Mouse (Mus musculus): Measurements from ENCODE around the gene Glce. TPM values are rescaled to one million over a fixed set of nuclear protein-coding genes. Genes with fewer than 3 reads are reported as not detected.

The Glce gene
- polyA plus RNA-seq, 1 experiment from 2014 or later = 19.5 TPM

GRCm38 (mm10) chr9:62118754-62119153 lies 3.7 kb downstream of the Glce start:
- H3K36me3 ChIP-seq (replicated peaks) = no peaks in the 10 kb centered on the region
- H3K4me3 ChIP-seq = no peak overlapping the region
- no peaks in the 10 kb centered on the region for H3K27me3 ChIP-seq (replicated peaks)
- WGBS = 18% methylated on average over 3 of the region's 3 CpGs
- no peak overlapping the region for H3K9ac ChIP-seq
- H3K9me3 ChIP-seq = no peaks in the 10 kb centered on the region
- peak overlapping the region; percentile 7; the same call in 1 of the 2 replicates for H3K4me2 ChIP-seq
- ATAC-seq (replicated peaks) = no peak
- H3K4me1 ChIP-seq = peaks cover 26% of the 10 kb centered on the region
- 0 out of 2 replicates have a peak overlapping the region, but pooled peaks have one; percentile 3 for H3K27ac ChIP-seq

DNA sequence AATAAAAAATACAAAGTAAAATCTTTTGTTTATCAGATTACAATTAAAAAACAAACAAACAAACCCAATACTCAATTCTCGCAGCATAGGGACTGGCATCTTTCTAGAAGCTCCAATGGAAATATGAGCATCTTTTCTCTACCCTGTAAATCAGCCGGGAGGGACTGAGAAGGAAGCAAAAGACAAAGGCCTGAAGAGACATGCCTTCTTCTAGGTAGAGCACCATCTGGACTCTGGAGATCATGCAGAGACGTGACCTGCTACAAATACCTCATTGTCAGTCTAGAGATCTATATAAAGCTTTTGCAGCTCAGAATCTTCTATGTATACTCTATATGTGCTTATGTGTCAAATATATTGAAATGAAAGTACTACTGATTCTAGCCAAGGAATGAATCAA lies 6.6 kb downstream of the Glce start:
- Histone ChIP-seq H3K9ac (no peak overlapping the region), H3K4me3 (no peak overlapping the region), H3K4me1 (peaks cover 14% of the 10 kb centered on the region), H3K27me3 (replicated peaks) (no peaks in the 10 kb centered on the region), H3K9me3 (no peaks in the 10 kb centered on the region), H3K27ac (no peak overlapping the region), H3K4me2 (no peak overlapping the region), H3K36me3 (replicated peaks) (no peaks in the 10 kb centered on the region)
- no peak for ATAC-seq (replicated peaks)
- 86% methylated on average over 3 of the region's 3 CpGs for WGBS

DNA sequence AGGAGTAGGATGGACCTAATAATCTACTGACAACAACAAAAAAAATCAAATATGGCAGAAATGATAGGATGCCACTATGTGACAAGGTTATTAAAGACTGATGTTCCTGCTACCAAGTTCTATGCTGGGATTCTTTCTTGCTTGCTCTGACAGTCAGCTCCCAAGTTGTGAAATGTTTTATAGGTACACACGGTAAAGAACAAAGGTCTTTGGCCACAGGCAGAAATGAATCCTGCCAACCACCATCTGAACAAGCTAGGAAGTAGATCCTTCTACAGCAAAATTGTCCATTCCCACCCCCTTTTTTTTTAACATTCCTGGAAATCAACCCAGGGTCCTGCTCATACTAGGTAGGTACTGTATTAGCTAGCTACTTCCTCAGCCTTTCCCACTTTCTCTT lies 25.9 kb downstream of the Glce start:
- no peak overlapping the region for H3K9ac ChIP-seq
- no peaks in the 10 kb centered on the region for H3K27me3 ChIP-seq (replicated peaks)
- 74% methylated on average over 1 of the region's 1 CpGs for WGBS
- H3K4me3 ChIP-seq = no peak overlapping the region
- no peak overlapping the region for H3K4me2 ChIP-seq
- H3K27ac ChIP-seq = no peak overlapping the region
- no peaks in the 10 kb centered on the region for H3K4me1 ChIP-seq
- no peaks in the 10 kb centered on the region for H3K36me3 ChIP-seq (replicated peaks)
- no peak for ATAC-seq (replicated peaks)
- no peaks in the 10 kb centered on the region for H3K9me3 ChIP-seq

GRCm38 (mm10) chr9:62091604-62092003 lies 30.9 kb downstream of the Glce start:
- H3K27me3 ChIP-seq (replicated peaks) = no peaks in the 10 kb centered on the region
- no peak overlapping the region for H3K4me2 ChIP-seq
- ATAC-seq (replicated peaks) = no peak
- H3K4me3 ChIP-seq = no peak overlapping the region
- WGBS = 86% methylated on average over 5 of the region's 5 CpGs
- no peaks in the 10 kb centered on the region for H3K4me1 ChIP-seq
- H3K9me3 ChIP-seq = no peaks in the 10 kb centered on the region
- H3K9ac ChIP-seq = no peak overlapping the region
- no peak overlapping the region for H3K27ac ChIP-seq
- H3K36me3 ChIP-seq (replicated peaks) = no peaks in the 10 kb centered on the region

- Histone ChIP-seq H3K4me1 (0 out of 2 replicates have a peak, but pooled peaks cover 5% of the 10 kb centered on the region), H3K27me3 (replicated peaks) (no peaks in the 10 kb centered on the region), H3K27ac (no peak overlapping the region), H3K4me3 (no peak overlapping the region), H3K9ac (no peak overlapping the region), H3K9me3 (no peaks in the 10 kb centered on the region), H3K36me3 (replicated peaks) (no peaks in the 10 kb centered on the region), H3K4me2 (no peak overlapping the region)
- 92% methylated on average over 2 of the region's 2 CpGs for WGBS
- no peak for ATAC-seq (replicated peaks)
Observed at GRCm38 (mm10) chr9:62085548-62085947, 36.9 kb downstream of the Glce start.

- Histone ChIP-seq H3K4me3 (no peak overlapping the region), H3K36me3 (replicated peaks) (no peaks in the 10 kb centered on the region), H3K9me3 (no peaks in the 10 kb centered on the region), H3K9ac (no peak overlapping the region), H3K4me2 (no peak overlapping the region), H3K4me1 (0 out of 2 replicates have a peak, but pooled peaks cover 7% of the 10 kb centered on the region), H3K27me3 (replicated peaks) (no peaks in the 10 kb centered on the region), H3K27ac (no peak overlapping the region)
- ATAC-seq (replicated peaks) = no peak
- WGBS = 95% methylated on average over 4 of the region's 4 CpGs
Observed at GRCm38 (mm10) chr9:62084896-62085295, 37.6 kb downstream of the Glce start.

DNA sequence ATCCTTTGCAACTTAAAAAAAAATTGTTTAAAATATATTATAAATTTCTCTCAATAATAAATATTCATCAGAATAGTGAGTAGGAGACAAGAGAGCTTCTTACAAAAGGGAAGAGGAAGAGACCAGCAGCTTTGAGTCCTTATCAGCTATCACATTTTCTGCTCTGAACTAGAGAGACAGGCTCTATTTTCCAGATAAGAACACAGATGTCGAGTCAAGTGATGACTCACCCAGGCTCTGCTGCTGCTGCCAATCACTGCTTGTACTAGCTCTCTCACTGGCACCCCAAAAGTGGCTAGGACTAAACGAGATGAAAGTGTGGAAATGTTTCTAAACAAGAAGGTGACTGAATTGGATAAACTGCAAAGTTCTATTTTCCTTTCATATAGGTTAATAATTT lies 39.5 kb downstream of the Glce start:
- WGBS = 67% methylated on average over 2 of the region's 2 CpGs
- Histone ChIP-seq H3K4me2 (no peak overlapping the region), H3K36me3 (replicated peaks) (no peaks in the 10 kb centered on the region), H3K9ac (no peak overlapping the region), H3K4me1 (0 out of 2 replicates have a peak, but pooled peaks cover 8% of the 10 kb centered on the region), H3K27me3 (replicated peaks) (no peaks in the 10 kb centered on the region), H3K27ac (no peak overlapping the region), H3K4me3 (no peak overlapping the region), H3K9me3 (no peaks in the 10 kb centered on the region)
- ATAC-seq (replicated peaks) = no peak

GRCm38 (mm10) chr9:62081542-62081941 lies 40.9 kb downstream of the Glce start:
- Histone ChIP-seq H3K36me3 (replicated peaks) (no peaks in the 10 kb centered on the region), H3K27ac (no peak overlapping the region), H3K4me1 (0 out of 2 replicates have a peak, but pooled peaks cover 8% of the 10 kb centered on the region), H3K4me3 (no peak overlapping the region), H3K4me2 (no peak overlapping the region), H3K9me3 (no peaks in the 10 kb centered on the region), H3K27me3 (replicated peaks) (no peaks in the 10 kb centered on the region), H3K9ac (no peak overlapping the region)
- 57% methylated on average over 3 of the region's 3 CpGs for WGBS
- no peak for ATAC-seq (replicated peaks)

- 0 out of 2 replicates have a peak, but pooled peaks have one; percentile 69 for ATAC-seq (replicated peaks)
- no peak overlapping the region for H3K27ac ChIP-seq
Observed at GRCm38 (mm10) chr9:62080028-62080760, 42.3 kb downstream of the Glce start.

DNA sequence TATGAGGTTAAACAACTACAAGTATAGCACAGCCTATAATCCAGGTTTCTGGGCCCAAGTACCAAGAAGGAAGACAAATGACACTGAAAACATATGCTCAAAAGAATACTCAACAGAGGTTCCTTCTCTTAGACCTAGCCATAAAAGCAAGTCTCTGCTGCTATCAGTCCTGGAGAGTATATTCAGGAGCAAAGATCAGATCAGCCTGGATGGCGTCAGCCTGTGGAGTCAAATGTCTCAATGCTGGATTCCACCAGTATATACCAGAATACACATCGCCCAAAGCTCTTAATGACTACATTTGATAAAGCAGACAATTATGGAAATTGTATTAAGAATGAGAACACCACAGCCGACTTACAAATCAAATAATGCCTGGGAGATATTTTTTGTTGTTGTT lies 60.2 kb downstream of the Glce start:
- no peaks in the 10 kb centered on the region for H3K4me1 ChIP-seq
- no peak overlapping the region for H3K9ac ChIP-seq
- no peak overlapping the region for H3K27ac ChIP-seq
- H3K36me3 ChIP-seq (replicated peaks) = no peaks in the 10 kb centered on the region
- 92% methylated on average over 3 of the region's 3 CpGs for WGBS
- no peak overlapping the region for H3K4me2 ChIP-seq
- H3K4me3 ChIP-seq = no peak overlapping the region
- H3K27me3 ChIP-seq (replicated peaks) = no peaks in the 10 kb centered on the region
- H3K9me3 ChIP-seq = no peaks in the 10 kb centered on the region
- no peak for ATAC-seq (replicated peaks)

More at GRCm38 (mm10) chr9:62080028-62080760, 42.3 kb downstream of the Glce start:
- no peaks in the 10 kb centered on the region for H3K27me3 ChIP-seq (replicated peaks)
- H3K9ac ChIP-seq = no peak overlapping the region
- H3K9me3 ChIP-seq = no peaks in the 10 kb centered on the region
- 0 out of 2 replicates have a peak, but pooled peaks cover 8% of the 10 kb centered on the region for H3K4me1 ChIP-seq
- no peak overlapping the region for H3K4me3 ChIP-seq
- H3K36me3 ChIP-seq (replicated peaks) = no peaks in the 10 kb centered on the region
- H3K4me2 ChIP-seq = no peak overlapping the region

DNA sequence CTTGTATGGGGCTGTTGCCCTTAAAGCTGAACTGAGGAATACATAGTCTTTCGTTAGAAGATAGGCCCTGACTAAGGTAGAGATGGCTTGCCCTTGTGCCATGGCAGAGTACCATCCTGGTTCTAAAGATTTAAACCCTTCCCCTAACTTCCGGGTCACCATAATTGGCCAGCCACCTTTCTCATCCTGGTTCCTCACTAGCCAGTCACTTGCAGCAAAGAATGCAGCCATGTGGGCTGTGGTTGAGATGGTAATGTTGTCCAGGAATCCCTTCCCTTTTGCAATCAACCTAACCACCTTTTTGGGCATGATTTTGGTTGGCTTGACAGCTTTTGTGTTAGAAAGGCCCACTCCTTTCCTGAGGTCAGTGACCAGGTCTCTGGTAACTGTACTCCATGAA lies 62.0 kb downstream of the Glce start:
- 94% methylated on average over 2 of the region's 2 CpGs for WGBS
- H3K27ac ChIP-seq = no peak overlapping the region
- no peaks in the 10 kb centered on the region for H3K9me3 ChIP-seq
- no peak overlapping the region for H3K4me2 ChIP-seq
- H3K4me3 ChIP-seq = no peak overlapping the region
- H3K27me3 ChIP-seq (replicated peaks) = no peaks in the 10 kb centered on the region
- no peak overlapping the region for H3K9ac ChIP-seq
- no peaks in the 10 kb centered on the region for H3K4me1 ChIP-seq
- H3K36me3 ChIP-seq (replicated peaks) = no peaks in the 10 kb centered on the region
- ATAC-seq (replicated peaks) = no peak

DNA sequence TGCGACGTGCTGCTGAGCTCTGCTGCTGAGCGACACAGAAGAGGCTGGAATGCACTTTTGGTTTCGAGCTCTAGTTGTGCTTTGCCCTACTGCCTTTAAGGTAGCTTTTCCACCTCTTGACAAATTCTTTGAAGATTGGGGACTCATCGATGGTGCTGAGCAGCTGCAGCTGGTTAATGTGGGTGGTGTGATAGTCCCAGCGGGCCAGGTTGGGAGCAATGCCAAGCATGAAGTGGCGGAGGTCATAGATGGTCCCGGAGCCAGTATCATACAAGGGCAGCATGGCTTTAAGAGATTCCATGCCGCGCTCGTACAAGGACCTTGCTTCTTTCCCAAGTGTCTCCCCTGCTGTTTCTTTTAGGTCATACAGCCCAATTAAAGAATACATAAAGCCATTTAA lies 62.5 kb downstream of the Glce start:
- 87% methylated on average over 11 of the region's 11 CpGs for WGBS
- Histone ChIP-seq H3K9me3 (no peaks in the 10 kb centered on the region), H3K4me3 (no peak overlapping the region), H3K27ac (no peak overlapping the region), H3K9ac (no peak overlapping the region), H3K4me2 (no peak overlapping the region), H3K27me3 (replicated peaks) (no peaks in the 10 kb centered on the region), H3K36me3 (replicated peaks) (no peaks in the 10 kb centered on the region), H3K4me1 (no peaks in the 10 kb centered on the region)
- ATAC-seq (replicated peaks) = no peak

- Histone ChIP-seq H3K36me3 (replicated peaks) (no peaks in the 10 kb centered on the region), H3K9me3 (no peaks in the 10 kb centered on the region), H3K4me1 (no peaks in the 10 kb centered on the region), H3K9ac (no peak overlapping the region), H3K27me3 (replicated peaks) (no peaks in the 10 kb centered on the region), H3K4me3 (no peak overlapping the region), H3K4me2 (no peak overlapping the region), H3K27ac (no peak overlapping the region)
- 73% methylated on average over 7 of the region's 7 CpGs for WGBS
- ATAC-seq (replicated peaks) = no peak
Observed at GRCm38 (mm10) chr9:62057881-62058506, 64.5 kb downstream of the Glce start.

Data from midbrain, embryonic 15.5 days (tissue).